Mouse (Mus musculus) naive thymus-derived CD4-positive, alpha-beta T cell, adult 2 months (primary cell): ENCODE results near the gene Atp6v1e2.

ENCODE experiments used
- DNase-seq: peaks from one replicate; pipeline ENCODE4 v3.0.0-alpha.2; 2011; ENCODE audit warnings: low read depth

Gene Atp6v1e2

DNA sequence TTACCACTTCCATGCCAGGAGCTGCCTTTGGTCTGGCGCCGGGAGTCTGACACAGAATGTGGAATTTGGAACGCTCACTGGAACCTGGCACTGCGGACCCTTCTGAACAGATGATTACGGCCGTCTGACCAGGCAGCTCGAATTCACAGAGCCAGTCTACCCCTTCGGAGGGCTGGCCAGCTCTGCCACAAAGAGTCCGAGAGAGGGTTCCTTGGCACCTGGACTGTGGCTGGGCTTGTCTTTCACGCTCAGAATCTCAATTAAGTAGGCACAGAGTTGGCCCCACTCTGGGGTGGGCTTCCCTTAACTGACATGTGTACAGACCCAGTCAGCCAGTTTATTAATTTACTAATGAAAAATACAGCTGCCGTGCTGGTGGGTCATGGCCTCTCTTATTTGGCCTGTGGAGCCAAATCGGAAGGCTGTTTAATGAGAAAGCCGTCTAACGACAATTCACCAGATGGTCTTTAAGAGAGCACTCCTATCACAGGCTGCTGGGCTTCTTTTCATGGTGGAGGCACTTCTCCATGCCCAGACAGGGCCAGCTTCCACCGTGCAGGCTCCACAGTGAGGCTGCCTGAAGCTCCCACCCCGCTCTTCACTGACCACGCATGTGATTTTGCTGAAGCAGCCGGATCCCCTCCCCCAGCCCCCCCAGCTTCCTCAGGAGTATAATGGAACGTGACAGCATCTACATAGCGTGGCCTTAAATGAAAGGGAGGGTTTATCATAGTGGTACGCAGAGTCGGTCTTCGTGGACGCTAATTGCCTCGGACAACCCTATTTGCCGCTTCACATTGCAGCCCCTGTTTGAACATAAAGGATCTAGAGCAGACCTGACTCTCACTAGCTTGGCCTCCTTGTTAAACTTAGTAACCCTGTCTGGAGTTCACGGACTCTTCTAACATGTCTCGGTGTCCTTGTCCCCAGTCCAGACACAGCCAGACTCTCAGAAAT is at the start of gene Atp6v1e2:
Gene Atp6v1e2 (minus strand): TSS at position 58 of the 957 bp plus-strand sequence.
- DNase-seq = no peak

DNA sequence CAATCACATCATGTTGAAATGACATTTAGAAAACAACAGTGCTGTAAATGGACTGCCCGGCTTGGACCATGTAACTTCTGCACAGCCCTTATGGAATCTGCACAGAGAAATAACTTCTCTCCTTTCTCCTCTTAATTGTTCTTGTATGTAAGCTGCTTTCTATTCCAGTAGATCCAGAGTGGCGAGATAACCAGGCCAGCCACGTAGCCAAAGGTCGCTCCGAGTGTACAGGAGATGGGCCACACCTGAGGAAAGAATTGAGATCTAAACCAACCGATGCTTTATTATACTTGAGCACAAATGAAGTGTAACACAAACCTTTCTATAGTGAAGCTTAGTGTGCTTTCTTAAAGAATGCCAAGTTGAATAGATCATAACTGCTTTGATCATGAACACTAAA is 49.6 kb upstream of the Atp6v1e2 start:
- DNase-seq = no peak

DNA sequence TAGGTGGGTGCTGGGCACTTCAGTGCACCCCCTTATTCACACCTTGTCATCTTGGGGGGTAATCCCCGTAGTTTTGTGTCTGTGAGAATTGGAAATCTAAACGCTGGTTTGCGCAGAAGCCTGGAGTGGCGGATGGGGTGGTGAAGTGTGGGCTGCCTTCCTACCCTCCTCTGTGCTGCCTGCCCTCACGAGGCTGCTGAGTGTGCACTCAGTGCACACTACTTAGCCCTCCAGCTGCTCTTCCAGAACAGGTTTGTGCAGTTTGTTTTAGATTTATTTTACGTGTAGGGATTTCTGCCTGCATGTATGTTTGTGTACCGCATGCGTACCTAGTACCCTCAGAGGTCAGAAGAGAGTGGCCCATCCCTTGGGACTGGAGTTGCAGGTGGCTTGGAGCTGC is 43.6 kb upstream of the Atp6v1e2 start:
- no peak for DNase-seq

DNA sequence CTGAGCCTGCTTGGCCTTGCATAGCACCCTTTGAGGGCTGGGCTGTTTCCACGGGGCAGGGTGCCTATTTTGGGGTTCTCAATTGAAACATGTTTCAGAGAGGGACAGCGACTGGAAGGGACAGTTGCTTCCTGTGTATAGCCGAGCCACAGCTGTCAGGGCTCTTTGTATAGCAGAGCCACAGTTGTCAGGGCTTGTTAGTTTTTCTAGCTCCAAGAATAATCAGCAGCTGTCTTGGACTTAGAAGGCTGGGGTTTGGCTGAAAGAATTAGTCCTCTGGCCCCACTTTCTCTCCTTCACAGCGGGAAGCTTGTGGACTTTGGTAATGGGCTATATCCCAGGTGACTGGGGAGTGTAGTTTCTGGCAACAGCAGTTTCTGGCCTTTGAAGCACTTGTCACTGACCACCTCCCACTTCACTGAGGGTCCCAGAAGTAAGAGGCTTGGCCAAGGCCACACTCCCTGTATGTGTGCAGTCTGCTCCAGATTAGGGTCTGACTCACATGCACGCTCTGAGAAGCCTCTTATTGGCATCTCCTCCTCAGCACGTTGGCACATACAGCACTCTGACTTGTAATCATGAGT is 41.0 kb upstream of the Atp6v1e2 start:
- no peak for DNase-seq

DNA sequence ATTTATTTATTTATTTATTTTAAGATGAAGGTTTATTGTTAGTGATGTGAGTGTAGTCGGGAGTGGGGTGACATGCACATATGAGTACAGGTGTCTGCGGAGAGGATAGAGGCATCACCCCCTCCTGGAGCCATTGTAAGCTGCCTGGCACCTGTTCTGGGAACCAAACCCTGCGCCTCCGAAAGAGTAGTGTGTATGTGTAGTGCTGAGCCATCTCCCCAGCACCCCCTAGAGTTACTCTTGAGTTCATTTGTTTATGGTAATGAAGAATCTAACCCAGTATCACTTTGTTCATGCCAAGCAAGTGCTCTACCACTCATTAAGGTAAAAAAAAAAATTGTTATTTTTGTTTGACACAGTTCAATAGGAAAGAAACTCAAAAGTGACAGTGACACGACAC is 40.5 kb upstream of the Atp6v1e2 start:
- no peak for DNase-seq

DNA sequence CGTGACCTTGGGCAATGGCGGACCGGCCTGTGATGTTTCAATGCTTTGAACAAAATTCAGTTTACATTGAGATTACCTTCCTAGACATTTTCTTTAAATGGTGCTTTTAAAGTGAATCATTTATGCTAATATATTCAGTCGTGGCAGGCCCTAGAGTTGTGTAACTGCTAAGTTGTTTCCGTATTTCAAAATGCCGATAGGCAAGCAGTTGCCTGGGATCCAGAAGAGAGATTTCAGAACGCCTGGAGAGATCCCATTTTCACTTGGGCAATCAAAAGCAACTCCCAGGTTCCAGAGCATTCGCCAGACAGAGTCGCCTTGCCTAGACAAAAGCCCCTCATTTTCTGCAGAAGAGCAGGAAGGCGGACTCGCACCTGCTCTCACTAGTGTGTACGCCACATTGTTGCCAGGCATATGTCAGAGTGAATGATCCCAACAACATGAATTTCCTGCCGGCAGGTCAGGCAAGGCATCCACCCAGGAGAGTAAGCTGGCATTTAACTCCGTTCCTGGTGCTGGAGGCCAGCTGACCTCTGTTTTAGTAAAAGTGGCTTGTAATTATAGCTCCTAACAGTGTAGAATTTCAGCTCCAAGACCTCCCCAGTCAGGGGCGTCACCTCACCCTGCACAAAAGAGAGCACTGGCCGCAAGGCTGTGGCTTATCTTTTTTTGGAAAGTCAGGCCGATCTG is 38.9 kb upstream of the Atp6v1e2 start:
- no peak for DNase-seq

DNA sequence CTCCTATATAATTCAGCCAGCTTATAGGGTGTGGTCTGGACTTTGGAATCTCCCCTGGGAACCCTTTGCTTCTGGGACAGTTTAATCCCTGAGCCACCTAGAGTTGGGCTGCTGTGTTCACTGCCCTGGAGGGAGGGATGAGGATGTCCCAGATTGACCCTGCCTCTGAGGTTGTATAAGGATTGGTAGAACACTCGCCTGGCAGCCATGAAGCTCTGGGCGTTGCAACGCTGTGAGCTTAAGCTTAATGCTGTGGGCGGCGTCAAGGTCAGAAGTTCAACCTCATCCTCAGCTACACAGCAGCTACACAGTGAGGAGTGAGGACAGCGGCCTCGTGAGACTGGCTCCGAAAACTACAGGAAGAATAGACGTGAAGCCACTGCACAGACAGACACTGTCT is 34.8 kb upstream of the Atp6v1e2 start:
- no peak for DNase-seq

DNA sequence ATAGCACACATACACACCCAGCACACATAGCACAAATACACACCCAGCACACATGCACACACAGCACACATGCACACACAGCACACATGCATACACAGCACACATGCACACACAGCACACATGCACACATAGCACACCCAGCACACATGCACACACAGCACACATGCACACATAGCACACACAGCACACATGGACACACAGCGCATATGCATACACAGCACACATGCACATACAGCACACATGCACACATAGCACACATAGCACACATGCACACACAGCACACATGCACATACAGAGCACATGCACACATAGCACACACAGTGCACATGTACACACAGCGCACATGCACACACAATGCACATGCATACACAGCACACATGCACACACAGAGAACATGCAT is 34.0 kb upstream of the Atp6v1e2 start:
- DNase-seq = no peak

DNA sequence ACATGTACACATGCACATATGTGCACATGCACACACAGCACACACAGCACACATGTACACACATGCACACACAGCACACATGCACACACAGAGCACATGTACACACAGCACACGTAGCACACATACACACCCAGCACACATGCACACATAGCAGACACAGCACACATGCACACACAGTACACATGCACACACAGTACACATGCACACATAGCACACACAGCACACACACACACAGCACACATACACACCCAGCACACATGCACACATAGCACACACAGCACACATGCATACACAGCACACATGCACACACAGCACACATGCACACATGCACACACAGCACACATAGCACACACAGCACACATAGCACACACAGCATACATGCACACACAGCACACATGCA is 33.5 kb upstream of the Atp6v1e2 start:
- no peak for DNase-seq

DNA sequence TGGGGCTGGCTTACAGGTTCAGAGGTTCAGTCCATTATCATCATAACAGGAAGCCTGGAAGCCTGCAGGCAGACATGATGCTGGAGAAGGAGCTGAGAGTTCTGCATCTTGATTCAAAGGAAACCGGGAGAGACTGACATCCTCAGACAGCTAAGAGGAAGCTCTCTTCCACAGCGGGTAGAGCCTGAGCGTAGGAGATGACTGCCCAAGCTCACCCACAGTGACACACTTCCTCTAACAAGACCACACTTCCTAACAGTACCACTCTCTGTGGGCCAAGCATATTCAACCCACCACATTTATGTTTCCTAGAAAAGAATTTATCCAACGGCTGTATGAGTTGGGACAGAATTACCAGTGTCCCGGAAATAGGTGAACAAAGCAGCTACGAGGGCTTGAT is 30.8 kb upstream of the Atp6v1e2 start:
- DNase-seq = peak; percentile 18

DNA sequence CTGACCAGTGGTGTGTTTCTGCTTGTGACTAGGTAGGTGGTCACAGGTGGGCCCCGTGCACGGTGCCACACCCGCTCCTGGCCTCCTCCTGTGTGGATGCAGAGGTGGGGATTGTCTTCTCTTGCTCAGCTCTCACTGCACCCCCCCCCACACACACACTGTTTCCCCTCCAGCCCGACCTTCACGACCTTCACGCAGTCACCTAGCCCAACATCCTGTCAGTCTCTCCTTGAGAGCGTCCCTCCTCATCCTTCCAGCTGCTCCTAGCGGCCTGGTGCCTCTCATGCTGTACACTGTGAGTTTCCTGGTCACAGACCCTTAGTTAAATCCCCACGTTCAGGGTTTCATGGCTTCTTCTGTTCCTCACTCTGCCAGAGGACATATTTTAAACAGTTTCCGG is 28.7 kb upstream of the Atp6v1e2 start:
- DNase-seq = peak; percentile 45

DNA sequence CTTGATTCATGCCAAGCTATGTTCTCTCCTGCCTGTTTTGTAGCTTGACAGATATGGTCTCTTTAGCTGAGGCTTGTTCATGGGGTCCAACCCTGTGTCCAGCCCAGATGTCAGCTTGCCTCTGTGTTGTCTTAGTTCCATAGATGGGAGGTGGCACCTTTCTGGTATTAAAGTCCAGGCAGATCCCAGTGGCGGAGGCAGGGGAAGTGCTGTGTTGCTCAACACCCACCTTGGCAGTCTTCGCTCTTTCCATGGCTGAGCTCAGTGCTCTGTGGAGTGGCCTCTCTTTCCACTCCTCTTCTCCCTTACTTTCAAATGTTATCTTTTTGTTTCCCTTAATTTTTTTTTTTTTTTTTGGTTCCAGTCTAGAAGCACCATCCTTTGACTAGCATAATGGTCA is 25.4 kb upstream of the Atp6v1e2 start:
- DNase-seq = no peak

DNA sequence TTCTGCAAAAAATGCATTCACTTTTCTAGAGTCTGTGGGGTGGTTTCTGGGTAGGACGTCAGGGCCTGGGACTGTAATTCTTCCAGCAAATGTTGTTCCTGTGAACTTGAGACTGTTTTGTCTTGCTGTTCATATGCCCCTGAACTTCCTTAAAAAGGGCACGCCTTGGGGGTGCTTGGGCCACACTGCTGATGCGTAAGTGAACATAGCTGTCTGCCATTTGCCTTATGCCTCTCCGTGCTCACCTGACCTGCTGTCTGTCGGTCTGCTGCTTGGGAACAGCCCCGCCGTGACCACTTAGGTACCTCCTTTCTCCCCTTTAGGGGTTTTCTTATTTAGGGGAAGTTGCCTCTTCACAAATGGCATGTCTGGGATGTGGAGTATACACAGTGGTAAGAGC is 24.2 kb upstream of the Atp6v1e2 start:
- no peak for DNase-seq

DNA sequence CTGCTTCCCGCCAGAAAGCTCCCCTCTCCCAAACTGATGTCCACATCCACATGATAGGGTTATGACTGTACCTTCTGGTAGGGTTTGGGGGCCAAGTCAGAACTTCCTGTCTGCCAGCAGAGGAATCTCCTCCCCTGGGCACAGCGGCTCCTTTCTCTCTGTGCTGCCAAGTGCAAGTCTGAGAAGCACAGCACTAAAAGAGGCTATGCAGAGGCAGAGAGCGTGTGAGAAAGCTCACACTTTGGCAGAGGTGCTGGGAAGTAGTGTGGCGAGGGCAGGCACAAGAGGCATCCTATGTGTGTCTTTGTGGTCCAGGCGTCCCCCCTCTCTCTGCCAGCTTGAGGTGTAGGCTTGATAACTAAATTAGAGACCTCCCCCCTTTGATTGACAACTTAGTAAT is 23.3 kb upstream of the Atp6v1e2 start:
- peak; percentile 8 for DNase-seq

DNA sequence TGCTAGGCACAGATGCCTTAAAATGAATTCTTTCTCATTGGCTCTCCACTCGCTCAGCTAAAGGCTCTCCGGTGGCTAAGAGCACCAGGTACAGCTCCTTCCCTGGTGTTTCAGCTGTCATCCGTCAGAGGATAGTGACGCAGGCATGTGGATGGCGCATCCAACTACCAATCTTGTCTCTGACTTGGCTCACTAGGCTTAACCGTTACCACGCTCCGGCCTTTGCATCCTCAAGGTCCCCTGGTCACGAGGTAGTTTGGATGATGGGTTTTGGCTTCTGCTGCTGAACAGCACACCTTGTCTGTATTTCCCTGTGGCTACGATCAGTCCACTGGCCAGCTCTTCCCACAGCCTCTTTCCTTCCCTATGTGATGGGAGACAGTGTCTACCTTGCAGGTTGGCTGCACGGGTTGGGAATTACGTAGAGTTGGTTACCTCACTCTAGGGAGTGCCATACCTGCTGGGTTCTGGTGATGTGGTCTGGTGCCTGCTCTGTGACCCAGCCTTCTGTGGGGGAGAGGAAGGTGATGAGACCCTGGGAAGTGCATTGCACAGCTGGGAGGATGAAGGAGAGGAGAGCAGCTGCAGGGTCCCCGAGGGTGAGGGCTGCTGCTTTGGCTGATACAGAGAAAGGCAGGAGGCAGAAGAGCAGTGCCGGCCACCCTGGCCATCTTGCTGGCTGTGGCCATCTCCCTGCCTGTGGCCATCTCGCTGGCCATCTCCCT is 22.5 kb upstream of the Atp6v1e2 start:
- no peak for DNase-seq

DNA sequence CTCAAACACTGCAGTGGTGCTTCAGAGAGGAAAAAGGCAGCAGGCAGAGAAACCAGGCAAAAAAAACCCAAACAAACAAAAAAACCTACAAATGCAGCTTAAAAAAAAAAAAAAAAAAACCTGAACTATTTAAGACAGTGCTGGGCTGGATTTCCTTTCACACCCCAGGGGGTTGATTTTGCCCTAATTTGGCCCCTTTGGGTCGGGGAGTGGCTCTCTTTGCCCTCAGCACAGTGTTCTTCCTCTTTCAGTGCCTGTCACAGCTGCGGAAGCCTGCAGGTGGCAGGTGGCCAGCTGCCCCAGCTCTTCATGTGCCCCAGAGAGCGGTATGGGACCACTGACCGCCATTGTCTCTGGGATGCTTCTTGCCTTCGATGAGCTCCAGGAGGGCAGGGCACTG is 21.9 kb upstream of the Atp6v1e2 start:
- peak; percentile 45 for DNase-seq

DNA sequence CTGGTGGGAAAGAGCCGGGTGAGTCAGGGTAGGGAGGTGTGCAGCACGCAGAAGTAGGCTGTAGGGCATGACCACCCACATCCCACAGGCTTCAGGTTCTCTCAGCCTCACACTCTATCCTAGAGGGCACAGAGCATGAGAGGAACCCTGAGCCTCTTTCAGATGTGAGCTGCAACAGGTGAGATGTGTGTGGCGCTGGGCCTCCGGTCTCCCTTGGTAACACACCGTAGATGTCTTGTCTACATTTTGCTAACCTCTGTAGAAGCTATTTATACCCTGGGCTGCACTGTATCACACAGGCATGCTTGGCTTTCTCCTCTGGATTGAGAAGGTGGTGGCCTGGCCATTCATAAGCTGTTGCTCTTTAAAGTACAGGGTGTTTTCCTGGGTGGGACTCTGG is 20.9 kb upstream of the Atp6v1e2 start:
- no peak for DNase-seq

DNA sequence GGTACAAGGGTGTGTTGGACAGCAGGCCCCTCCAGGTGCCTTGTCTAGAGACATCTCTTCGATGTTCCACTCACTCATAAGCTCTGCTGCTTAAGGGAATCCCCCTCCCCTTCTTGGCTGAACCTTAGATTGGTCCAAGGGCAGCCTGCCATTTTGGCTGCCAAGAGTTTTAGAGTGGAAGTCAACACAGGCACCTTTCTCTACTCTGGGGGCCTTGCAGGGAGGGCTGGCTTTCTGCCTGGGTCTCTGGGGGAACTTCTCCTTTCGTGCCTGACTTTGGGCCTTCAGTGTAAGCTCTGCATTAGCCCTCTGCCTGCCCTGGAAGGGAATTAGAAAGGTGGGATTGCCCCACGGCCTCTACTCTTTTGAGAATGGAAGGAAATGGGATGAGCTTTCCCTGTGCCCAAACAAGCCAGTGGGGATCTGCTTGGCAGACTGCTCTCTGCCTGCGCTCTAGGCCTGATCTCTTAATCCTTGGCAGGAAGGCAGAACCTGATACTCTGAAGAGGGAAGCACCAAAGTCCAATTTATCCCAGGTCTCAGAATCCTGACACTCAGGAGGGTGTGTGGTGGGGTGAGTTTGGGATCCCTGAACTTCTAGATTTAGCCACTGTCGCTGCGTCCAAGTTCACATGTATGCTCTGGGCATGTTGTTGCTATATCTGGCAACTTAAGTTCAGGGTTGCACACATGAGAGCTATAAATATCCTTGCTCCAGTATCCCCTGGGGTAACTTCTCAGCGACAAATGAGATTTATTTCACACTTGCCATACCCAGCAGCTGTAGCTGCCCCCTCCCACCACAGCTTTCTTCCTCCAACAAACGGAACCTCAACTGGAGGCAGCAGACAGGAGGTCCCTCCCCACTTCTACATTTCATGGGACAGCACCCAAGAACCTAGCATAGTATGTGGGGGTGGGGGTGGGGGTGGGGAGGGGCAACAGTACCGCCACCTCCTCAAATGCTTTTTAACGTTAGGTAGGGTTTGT is 20.1 kb upstream of the Atp6v1e2 start:
- DNase-seq = no peak

DNA sequence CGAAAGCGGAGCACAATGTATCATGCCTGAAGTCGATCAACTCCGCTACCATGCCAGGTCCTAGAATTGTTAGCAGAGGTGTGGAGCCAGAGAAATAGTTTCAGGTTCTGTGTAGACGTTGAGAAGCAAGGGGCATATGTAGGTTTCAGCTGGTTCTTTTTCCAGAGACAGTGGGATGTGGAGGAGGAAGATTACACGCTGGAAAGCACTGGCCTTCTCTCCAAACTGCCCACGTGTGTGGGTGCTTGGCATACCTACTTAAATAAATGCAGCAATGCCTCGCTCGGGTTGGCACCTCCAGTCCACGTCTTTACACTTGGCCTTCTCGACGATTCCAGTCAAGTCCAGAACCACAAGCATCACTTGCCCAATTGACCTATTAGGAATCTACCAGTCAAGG is 19.4 kb upstream of the Atp6v1e2 start:
- DNase-seq = no peak

DNA sequence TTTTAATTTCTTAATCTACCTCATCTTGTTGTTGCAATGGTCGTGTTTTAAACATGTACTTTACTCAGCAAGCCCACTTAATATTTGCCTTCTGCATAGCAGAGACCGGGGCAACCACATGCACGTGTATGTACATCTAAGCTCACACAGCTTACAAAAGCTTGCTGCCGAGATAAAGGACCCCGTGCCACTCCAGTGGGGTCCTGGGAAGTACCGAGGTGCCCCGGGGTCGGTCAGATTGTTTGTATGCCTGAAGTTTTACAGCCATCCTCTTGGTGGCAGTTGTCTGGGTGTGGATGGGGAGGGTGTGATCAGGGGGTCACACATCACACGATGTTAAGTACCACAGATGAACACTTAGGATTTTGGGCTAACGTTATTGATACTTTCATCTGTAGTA is 18.3 kb upstream of the Atp6v1e2 start:
- no peak for DNase-seq

DNA sequence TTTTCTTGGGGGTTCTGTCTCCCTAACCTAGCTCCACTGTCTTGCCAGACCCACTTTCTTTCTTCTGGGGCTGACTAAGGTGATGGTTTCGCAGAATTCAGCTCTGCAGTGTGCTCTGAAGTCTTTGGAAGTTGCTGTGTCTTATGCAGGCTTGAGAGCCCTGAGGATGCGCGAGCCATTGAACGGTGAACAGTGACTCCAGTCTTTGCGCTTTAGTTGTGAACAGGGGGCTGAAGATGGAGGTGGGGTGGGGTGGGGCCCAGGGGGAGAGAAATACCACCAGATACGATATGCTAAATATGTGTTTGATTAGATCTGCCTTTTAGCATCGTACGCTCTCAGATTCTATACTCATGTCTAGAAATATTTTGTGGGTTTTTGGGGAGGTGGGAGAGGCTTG is 17.4 kb upstream of the Atp6v1e2 start:
- no peak for DNase-seq
